In the genomic region with DNA sequence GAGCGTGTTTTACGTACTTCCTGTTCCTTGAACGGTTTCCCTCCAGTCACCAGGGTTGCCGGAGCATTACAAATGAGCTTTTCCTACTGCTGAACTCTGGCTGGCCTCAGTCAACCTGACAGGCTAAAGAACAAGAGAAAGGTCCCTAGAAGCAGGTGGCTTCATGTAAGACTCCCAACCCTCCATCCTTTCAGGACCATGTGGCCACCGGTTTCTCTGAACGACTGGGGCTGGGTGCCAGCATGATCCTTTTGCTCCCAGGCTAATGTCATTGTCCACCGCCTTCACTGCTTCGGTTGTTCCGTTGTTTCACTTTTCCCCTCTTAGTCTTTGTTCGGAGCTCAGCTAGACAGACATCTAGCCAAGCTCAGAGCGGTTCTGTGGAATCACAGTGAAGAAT, we compare ENCODE assay signal across 8 mouse cellular contexts.
DNase-seq lines count a peak whose midpoint lies in the region; ATAC-seq lines count a peak whose summit lies in the region.

No protein-coding gene starts in this region.

- ATAC-seq in forebrain, embryonic 16.5 days: peak; percentile 54; the same call in 1 of the 2 replicates
- ATAC-seq in kidney, embryonic 16.5 days (ENCODE audit: low FRiP score, low TSS enrichment): peak; percentile 86
- ATAC-seq in midbrain, embryonic 14.5 days (ENCODE audit: low FRiP score, low TSS enrichment): no peak
- no peak for ATAC-seq in CD4-positive, CD25-positive, alpha-beta regulatory T cell, adult 4 months

- 10% methylated on average over 11 of the region's 11 CpGs for WGBS in forebrain, embryonic 16.5 days
- 40% methylated on average over 11 of the region's 11 CpGs for WGBS in kidney, embryonic 16.5 days
- WGBS in midbrain, embryonic 14.5 days: 25% methylated on average over 11 of the region's 11 CpGs

- no peaks in the 10 kb centered on the region for H3K27me3 ChIP-seq in forebrain, embryonic 16.5 days (replicated peaks; ENCODE audit: control insufficient read depth, insufficient read depth, low read length)
- H3K27me3 ChIP-seq in kidney, embryonic 16.5 days (ENCODE audit: insufficient read depth, low read length): no peaks in the 10 kb centered on the region
- no peaks in the 10 kb centered on the region for H3K27me3 ChIP-seq in midbrain, embryonic 14.5 days (ENCODE audit: control insufficient read depth, insufficient read depth, low read length)

- H3K4me2 ChIP-seq in forebrain, embryonic 16.5 days (ENCODE audit: low read length): peak overlapping the region; percentile 9; the same call in 1 of the 2 replicates
- peak overlapping the region; percentile 23; the same call in 1 of the 2 replicates for H3K4me2 ChIP-seq in kidney, embryonic 16.5 days (replicated peaks; ENCODE audit: low read depth, low read length)
- H3K4me2 ChIP-seq in midbrain, embryonic 14.5 days (ENCODE audit: low read length): no peak overlapping the region; the same call in 1 of the 2 replicates

- H3K27ac ChIP-seq in forebrain, embryonic 16.5 days (ENCODE audit: low read length): no peak overlapping the region
- H3K27ac ChIP-seq in kidney, embryonic 16.5 days (ENCODE audit: low read length): peak overlapping the region; percentile 66; the same call in 1 of the 2 replicates
- no peak overlapping the region for H3K27ac ChIP-seq in midbrain, embryonic 14.5 days (replicated peaks; ENCODE audit: low read depth, low read length)

- DNase-seq in heart, adult 8-10 months (ENCODE audit: low spot score): peak; percentile 21
- DNase-seq in heart, postnatal 4 days: no peak
- peak; percentile 11 for DNase-seq in midbrain, embryonic 14.5 days
- no peak for DNase-seq in left cerebral cortex, adult 8-10 months (ENCODE audit: low spot score in 2 of 2)
- DNase-seq in urinary bladder, postnatal 36 days (ENCODE audit: low spot score in 2 of 2): no peak

- H3K4me3 ChIP-seq in forebrain, embryonic 16.5 days (replicated peaks; ENCODE audit: low read length): no peak overlapping the region
- H3K4me3 ChIP-seq in kidney, embryonic 16.5 days (ENCODE audit: low read length): no peak overlapping the region
- no peak overlapping the region for H3K4me3 ChIP-seq in midbrain, embryonic 14.5 days (replicated peaks; ENCODE audit: low read depth, low read length)

- no peak overlapping the region for H3K9ac ChIP-seq in forebrain, embryonic 16.5 days (replicated peaks; ENCODE audit: low read depth, low read length)
- H3K9ac ChIP-seq in kidney, embryonic 16.5 days (replicated peaks; ENCODE audit: low read length): 0 out of 2 replicates have a peak overlapping the region, but pooled peaks have one; percentile 11
- H3K9ac ChIP-seq in midbrain, embryonic 14.5 days (replicated peaks; ENCODE audit: low read length): no peak overlapping the region

- no peaks in the 10 kb centered on the region for H3K9me3 ChIP-seq in forebrain, embryonic 16.5 days (ENCODE audit: control insufficient read depth, low read length)
- peaks cover 4% of the 10 kb centered on the region for H3K9me3 ChIP-seq in kidney, embryonic 16.5 days (ENCODE audit: low read length)
- no peaks in the 10 kb centered on the region; the same call in 1 of the 2 replicates for H3K9me3 ChIP-seq in midbrain, embryonic 14.5 days (ENCODE audit: control insufficient read depth, low read length)

- H3K4me1 ChIP-seq in forebrain, embryonic 16.5 days (replicated peaks; ENCODE audit: control insufficient read depth, insufficient read depth, low read length): no peaks in the 10 kb centered on the region
- H3K4me1 ChIP-seq in kidney, embryonic 16.5 days (ENCODE audit: insufficient read depth, low read length): no peaks in the 10 kb centered on the region
- no peaks in the 10 kb centered on the region for H3K4me1 ChIP-seq in midbrain, embryonic 14.5 days (ENCODE audit: control insufficient read depth, insufficient read depth, low read length)

- H3K36me3 ChIP-seq in forebrain, embryonic 16.5 days (ENCODE audit: control insufficient read depth, insufficient read depth): no peaks in the 10 kb centered on the region
- H3K36me3 ChIP-seq in kidney, embryonic 16.5 days (ENCODE audit: insufficient read depth, low read length): no peaks in the 10 kb centered on the region
- H3K36me3 ChIP-seq in midbrain, embryonic 14.5 days (ENCODE audit: control insufficient read depth, insufficient read depth, low read length): no peaks in the 10 kb centered on the region

Comparison
In these comparisons a context has a peak if more than half of its experiments do, and no peak if none do; other contexts are left out.
1. DNase-seq: peak in heart, adult 8-10 months (single experiment) and midbrain, embryonic 14.5 days (single experiment); none in heart, postnatal 4 days (single experiment), left cerebral cortex, adult 8-10 months (0 of 2) and urinary bladder, postnatal 36 days (0 of 2).
2. ATAC-seq: peak in forebrain, embryonic 16.5 days (single experiment) and kidney, embryonic 16.5 days (single experiment); none in midbrain, embryonic 14.5 days (single experiment) and CD4-positive, CD25-positive, alpha-beta regulatory T cell, adult 4 months (single experiment).